In genomic region chr11:76384307-76384706, GRCm38 (mm10) we compare ENCODE assay signal across 12 mouse cellular contexts. TPM values are rescaled to one million over a fixed set of nuclear protein-coding genes. Genes with fewer than 3 reads are reported as not detected.
DNase-seq lines count a peak whose midpoint lies in the region; ATAC-seq and TF ChIP-seq lines count a peak whose summit lies in the region.
"Had no signal": no experiment of that assay in that cellular context is flagged by ENCODE, and none has a peak within 500 bp of the region (broad histone marks: within the 10 kb centered on the region; RNA-seq: fewer than 3 reads in every experiment).

No protein-coding gene starts in this region.

- H3K27me3 ChIP-seq in forebrain, embryonic 15.5 days = no peaks in the 10 kb centered on the region
- no peaks in the 10 kb centered on the region for H3K27me3 ChIP-seq in midbrain, postnatal 0 days (ENCODE audit: insufficient read depth, low read length)

- ATAC-seq in forebrain, embryonic 15.5 days (replicated peaks) = no peak
- no peak for ATAC-seq in midbrain, postnatal 0 days (ENCODE audit: low FRiP score)

- H3K4me2 ChIP-seq in forebrain, embryonic 15.5 days (replicated peaks) = 0 out of 2 replicates have a peak overlapping the region, but pooled peaks have one; percentile 4
- no peak overlapping the region for H3K4me2 ChIP-seq in midbrain, postnatal 0 days (ENCODE audit: low read depth, low read length, poor library complexity, severe bottlenecking)

- no peaks in the 10 kb centered on the region for H3K36me3 ChIP-seq in forebrain, embryonic 15.5 days
- H3K36me3 ChIP-seq in midbrain, postnatal 0 days (ENCODE audit: insufficient read depth, low read length) = no peaks in the 10 kb centered on the region
- H3K36me3 ChIP-seq: G1E had no signal

- 24% methylated on average over 5 of the region's 5 CpGs for WGBS in forebrain, embryonic 15.5 days
- 58% methylated on average over 5 of the region's 5 CpGs for WGBS in midbrain, postnatal 0 days

- intact Hi-C loops in left cerebral cortex, postnatal 4 days (cut with DNase I) = no loop called here
- intact Hi-C loops in left cerebral cortex, postnatal 25 days (cut with DNase I) = no loop called here

- H3K4me1 ChIP-seq in forebrain, embryonic 15.5 days = peaks cover 45% of the 10 kb centered on the region
- no peaks in the 10 kb centered on the region for H3K4me1 ChIP-seq in midbrain, postnatal 0 days (ENCODE audit: insufficient read depth, low read length)

- no peaks in the 10 kb centered on the region for H3K9me3 ChIP-seq in forebrain, embryonic 15.5 days
- H3K9me3 ChIP-seq in midbrain, postnatal 0 days (ENCODE audit: low read length) = no peaks in the 10 kb centered on the region
- H3K9me3 ChIP-seq: G1E had no signal

- peak overlapping the region; percentile 52 for H3K27ac ChIP-seq in forebrain, embryonic 15.5 days (replicated peaks)
- H3K27ac ChIP-seq in midbrain, postnatal 0 days (ENCODE audit: low read depth, low read length) = no peak overlapping the region; the same call in 1 of the 2 replicates

- H3K9ac ChIP-seq in forebrain, embryonic 15.5 days (replicated peaks) = no peak overlapping the region; the same call in 1 of the 2 replicates
- H3K9ac ChIP-seq in midbrain, postnatal 0 days (replicated peaks; ENCODE audit: low read length, poor library complexity, severe bottlenecking) = no peak overlapping the region

- TF ChIP-seq CTCF in midbrain, postnatal 0 days (IDR thresholded peaks at IDR 0.05) = no peak

- peak; percentile 80 for DNase-seq in cerebellum, postnatal 10 days
- no peak for DNase-seq in cerebellum, adult 8-10 months
- peak; percentile 49 for DNase-seq in left cerebral cortex, postnatal 4 days
- no peak for DNase-seq in left cerebral cortex, postnatal 25 days (ENCODE audit: low spot score in 2 of 2)
- DNase-seq in midbrain, postnatal 0 days (ENCODE audit: low spot score) = peak; percentile 40
- DNase-seq in testis, postnatal 14 days (ENCODE audit: low spot score) = no peak
- no peak for DNase-seq in T-cell, adult 2 months (ENCODE audit: low spot score)
- DNase-seq: heart, postnatal 14 days; kidney, postnatal 10 days; liver had no signal

- H3K4me3 ChIP-seq in forebrain, embryonic 15.5 days = no peak overlapping the region
- no peak overlapping the region for H3K4me3 ChIP-seq in midbrain, postnatal 0 days (ENCODE audit: low read depth, low read length)

RNA-seq across cellular contexts. Expression of gene Nxn, which starts 14.6 kb away (rescaled TPM):
- 10 to 100 TPM; 12.4 to 15.7 TPM for total RNA-seq in left cerebral cortex, postnatal 4 days (2021)
- total RNA-seq in left cerebral cortex, postnatal 25 days (2021) = 10 to 100 TPM; 10.3 to 11.5 TPM
- polyA plus RNA-seq in forebrain, embryonic 15.5 days (2015; fragmentation: Nextera tagmentation; extraction: Ambion mirVana) = 15.4 and 19.9 TPM in 2 replicates
- 25.2 and 32.2 TPM in 2 replicates for total RNA-seq in midbrain, postnatal 0 days (2014; rRNA removed)
- 13.7 and 15.2 TPM in 2 replicates for polyA plus RNA-seq in midbrain, postnatal 0 days (2015; fragmentation: Nextera tagmentation; extraction: Ambion mirVana)

RNA-seq across cellular contexts. Expression of gene Timm22, which starts 22.4 kb away (rescaled TPM):
- total RNA-seq in left cerebral cortex, postnatal 4 days (2021) = 10 to 100 TPM; 34.1 to 38.0 TPM
- total RNA-seq in left cerebral cortex, postnatal 25 days (2021) = 10 to 100 TPM; 36.3 to 37.3 TPM
- polyA plus RNA-seq in forebrain, embryonic 15.5 days (2015; fragmentation: Nextera tagmentation; extraction: Ambion mirVana) = 93.3 and 106 TPM in 2 replicates
- 26.6 and 38.0 TPM in 2 replicates for total RNA-seq in midbrain, postnatal 0 days (2014; rRNA removed)
- polyA plus RNA-seq in midbrain, postnatal 0 days (2015; fragmentation: Nextera tagmentation; extraction: Ambion mirVana) = 103 and 104 TPM in 2 replicates

Comparison
In these comparisons a context has a peak if more than half of its experiments do, and no peak if none do; other contexts are left out.
1. DNase-seq: peak in cerebellum, postnatal 10 days (2 of 2), left cerebral cortex, postnatal 4 days (single experiment) and midbrain, postnatal 0 days (single experiment); none in cerebellum, adult 8-10 months (single experiment), left cerebral cortex, postnatal 25 days (0 of 2), testis, postnatal 14 days (single experiment) and T-cell, adult 2 months (single experiment).